Mouse (Mus musculus) spleen, adult 2 months (tissue): ENCODE results near the gene Pold1.

ENCODE experiments used
- CTCF ChIP-seq: fragments of 200-500 bp; IDR thresholded peaks from 2 replicates; pipeline ENCODE4 v1.5.1; 2011; ENCODE audit warnings: mild to moderate bottlenecking, inconsistent platforms; ENCODE audit not compliant: insufficient read depth, insufficient read length, insufficient replicate concordance; ENCODE audit errors: extremely low read depth
- POLR2A ChIP-seq: fragments of 200-500 bp; IDR thresholded peaks from 2 replicates; pipeline ENCODE4 v1.6.1; 2011; ENCODE audit warnings: low read depth, low read length, inconsistent platforms

- no peak for TF ChIP-seq CTCF
- TF ChIP-seq POLR2A: no peak
Measured at GRCm38 (mm10) chr7:44587676-44588075, 39.0 kb upstream of the Pold1 start.
